Mouse (Mus musculus): ENCODE data around the gene Foxo3. TPM values are rescaled to one million over a fixed set of nuclear protein-coding genes. Genes with fewer than 3 reads are reported as not detected.

Foxo3 gene
- polyA plus RNA-seq, 1 experiment from 2014 or later: 9.3 TPM

DNA sequence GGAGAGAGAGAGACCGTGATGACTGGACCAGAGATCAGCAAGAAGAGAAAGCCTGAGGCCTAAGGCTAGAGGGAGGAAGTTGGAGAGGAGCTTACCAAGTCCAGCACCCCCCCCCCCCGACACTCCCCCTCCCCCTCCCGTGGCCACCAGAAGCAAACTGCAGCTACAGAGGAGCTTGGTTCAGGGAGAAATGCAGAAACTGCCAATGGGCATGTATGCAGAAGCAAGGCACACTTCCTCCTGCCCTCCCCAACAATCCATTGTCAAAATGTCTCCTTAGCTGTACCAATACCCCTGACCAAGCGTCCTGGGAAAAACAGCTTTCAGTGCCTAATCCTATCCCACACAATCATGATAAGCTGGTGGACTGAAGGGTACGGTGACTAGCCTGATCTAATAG lies 131.8 kb downstream of the Foxo3 start:
- Histone ChIP-seq H3K36me3 (ENCODE audit: control insufficient read depth, insufficient read depth) (no peaks in the 10 kb centered on the region), H3K4me1 (replicated peaks; ENCODE audit: control insufficient read depth, insufficient read depth, low read length) (no peaks in the 10 kb centered on the region), H3K9ac (ENCODE audit: low read depth, low read length) (no peak overlapping the region), H3K9me3 (ENCODE audit: control insufficient read depth) (no peaks in the 10 kb centered on the region), H3K4me3 (ENCODE audit: low read depth, low read length) (no peak overlapping the region), H3K4me2 (replicated peaks; ENCODE audit: low read depth) (no peak overlapping the region), H3K27ac (ENCODE audit: low read depth, low read length) (no peak overlapping the region), H3K27me3 (replicated peaks; ENCODE audit: control insufficient read depth, insufficient read depth, low read length) (no peaks in the 10 kb centered on the region)
- WGBS: 46% methylated on average over 5 of the region's 5 CpGs
- no peak for TF ChIP-seq CTCF (IDR thresholded peaks at IDR 0.05; ENCODE audit: low read depth)
- no peak for ATAC-seq

DNA sequence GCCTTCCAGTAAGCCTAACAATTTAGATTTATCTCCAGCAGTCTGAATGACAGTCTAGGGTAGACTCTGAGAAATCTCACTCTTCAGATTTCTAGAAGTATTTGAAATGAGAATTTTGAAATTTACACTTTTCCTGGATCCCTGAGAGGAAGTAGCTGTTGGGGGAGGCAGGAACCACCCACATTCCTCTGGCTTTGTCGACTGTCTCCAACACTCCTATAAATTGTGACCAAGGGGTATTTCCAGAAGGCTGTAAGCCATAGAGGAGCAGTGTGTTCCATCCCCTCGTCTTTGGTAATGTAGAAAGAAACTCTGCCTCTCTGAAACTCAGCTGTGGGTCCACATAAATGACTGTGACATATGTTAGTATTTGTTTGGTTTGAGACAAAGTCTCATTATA lies 132.4 kb downstream of the Foxo3 start:
- no peaks in the 10 kb centered on the region for H3K27me3 ChIP-seq (replicated peaks; ENCODE audit: control insufficient read depth, insufficient read depth, low read length)
- ATAC-seq: no peak
- no peak overlapping the region for H3K9ac ChIP-seq (ENCODE audit: low read depth, low read length)
- H3K9me3 ChIP-seq (ENCODE audit: control insufficient read depth): no peaks in the 10 kb centered on the region
- H3K4me3 ChIP-seq (ENCODE audit: low read depth, low read length): no peak overlapping the region
- no peak for TF ChIP-seq CTCF (IDR thresholded peaks at IDR 0.05; ENCODE audit: low read depth)
- no peak overlapping the region for H3K27ac ChIP-seq (ENCODE audit: low read depth, low read length)
- no peak overlapping the region for H3K4me2 ChIP-seq (replicated peaks; ENCODE audit: low read depth)
- 39% methylated on average over 2 of the region's 2 CpGs for WGBS
- H3K4me1 ChIP-seq (replicated peaks; ENCODE audit: control insufficient read depth, insufficient read depth, low read length): no peaks in the 10 kb centered on the region
- H3K36me3 ChIP-seq (ENCODE audit: control insufficient read depth, insufficient read depth): no peaks in the 10 kb centered on the region

DNA sequence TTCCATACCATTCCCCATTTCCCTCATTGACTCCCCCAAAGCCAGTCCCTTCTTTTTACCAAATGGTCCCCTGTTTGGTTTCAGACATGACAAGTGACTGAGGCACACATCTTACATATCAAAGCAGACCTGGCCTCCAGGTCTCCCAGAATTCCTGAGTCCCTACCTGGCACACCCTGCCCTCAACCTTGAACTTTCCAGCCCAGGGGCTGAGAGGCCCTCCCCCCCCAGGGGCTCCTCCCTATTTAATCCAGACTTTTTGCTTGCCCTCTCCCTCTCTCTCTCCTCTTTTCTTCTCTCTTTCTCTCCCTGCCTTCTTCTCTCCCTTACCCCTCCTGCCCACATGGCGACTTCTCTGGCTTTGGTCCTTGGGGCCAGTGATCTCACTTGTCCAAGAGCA lies 133.8 kb downstream of the Foxo3 start:
- no peak for ATAC-seq

DNA sequence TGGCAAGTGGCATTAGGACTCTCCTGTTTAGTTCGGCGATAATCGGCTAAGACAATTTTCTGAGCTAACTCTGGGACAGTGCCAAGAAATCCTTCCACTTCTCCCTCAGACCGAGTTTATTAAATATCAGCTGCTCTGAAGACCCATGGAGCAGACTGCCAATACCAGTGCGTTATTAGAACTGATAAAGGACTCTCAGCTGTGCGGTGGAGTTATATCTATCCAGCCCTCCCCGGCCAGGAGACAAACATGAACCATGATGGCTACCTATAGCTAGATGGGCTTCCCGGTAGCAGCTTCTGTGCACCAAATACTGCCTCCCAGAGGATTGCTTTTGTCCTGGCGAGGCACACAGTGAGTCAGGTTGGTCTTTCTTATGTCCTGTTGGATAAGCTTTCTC lies 134.5 kb downstream of the Foxo3 start:
- no peaks in the 10 kb centered on the region for H3K36me3 ChIP-seq (ENCODE audit: control insufficient read depth, insufficient read depth)
- no peak overlapping the region for H3K4me3 ChIP-seq (ENCODE audit: low read depth, low read length)
- H3K4me1 ChIP-seq (replicated peaks; ENCODE audit: control insufficient read depth, insufficient read depth, low read length): no peaks in the 10 kb centered on the region
- ATAC-seq: no peak
- no peak overlapping the region for H3K4me2 ChIP-seq (replicated peaks; ENCODE audit: low read depth)
- no peaks in the 10 kb centered on the region for H3K9me3 ChIP-seq (ENCODE audit: control insufficient read depth)
- 60% methylated on average over 9 of the region's 9 CpGs for WGBS
- 0 out of 2 replicates have a peak, but pooled peaks have one; percentile 14 for TF ChIP-seq CTCF (IDR thresholded peaks at IDR 0.05; ENCODE audit: low read depth)
- H3K27ac ChIP-seq (ENCODE audit: low read depth, low read length): no peak overlapping the region
- H3K27me3 ChIP-seq (replicated peaks; ENCODE audit: control insufficient read depth, insufficient read depth, low read length): no peaks in the 10 kb centered on the region
- H3K9ac ChIP-seq (ENCODE audit: low read depth, low read length): no peak overlapping the region

More for the DNA sequence above, 133.8 kb downstream of the Foxo3 start:
- Histone ChIP-seq H3K4me2 (replicated peaks; ENCODE audit: low read depth) (no peak overlapping the region), H3K9me3 (ENCODE audit: control insufficient read depth) (no peaks in the 10 kb centered on the region), H3K4me1 (replicated peaks; ENCODE audit: control insufficient read depth, insufficient read depth, low read length) (no peaks in the 10 kb centered on the region), H3K36me3 (ENCODE audit: control insufficient read depth, insufficient read depth) (no peaks in the 10 kb centered on the region), H3K27me3 (replicated peaks; ENCODE audit: control insufficient read depth, insufficient read depth, low read length) (no peaks in the 10 kb centered on the region), H3K27ac (ENCODE audit: low read depth, low read length) (no peak overlapping the region), H3K9ac (ENCODE audit: low read depth, low read length) (no peak overlapping the region), H3K4me3 (ENCODE audit: low read depth, low read length) (no peak overlapping the region)
- no peak for TF ChIP-seq CTCF (IDR thresholded peaks at IDR 0.05; ENCODE audit: low read depth)
- 84% methylated on average over 1 of the region's 1 CpGs for whole genome bisulfite sequencing

DNA sequence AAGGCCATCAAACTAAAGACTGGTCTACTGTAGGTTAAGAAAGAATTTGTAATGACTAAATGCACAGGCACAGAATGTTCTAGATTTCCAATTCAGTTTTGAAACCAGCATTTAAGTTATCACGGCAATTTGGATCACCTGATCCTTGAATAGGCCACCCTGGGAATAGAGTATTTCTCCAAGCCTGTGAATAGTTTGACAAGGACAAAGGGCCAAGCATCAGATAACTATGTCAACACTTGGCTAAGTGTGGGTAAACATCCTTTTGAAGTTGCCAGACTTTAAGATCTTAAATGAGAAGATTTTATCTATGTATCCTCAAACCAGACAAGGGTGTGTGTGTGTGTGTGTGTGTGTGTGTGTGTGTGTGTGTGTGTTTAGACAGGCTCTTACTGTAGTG lies 136.8 kb downstream of the Foxo3 start:
- Histone ChIP-seq H3K4me1 (replicated peaks; ENCODE audit: control insufficient read depth, insufficient read depth, low read length) (no peaks in the 10 kb centered on the region), H3K9ac (ENCODE audit: low read depth, low read length) (no peak overlapping the region), H3K27ac (ENCODE audit: low read depth, low read length) (no peak overlapping the region), H3K36me3 (ENCODE audit: control insufficient read depth, insufficient read depth) (no peaks in the 10 kb centered on the region), H3K27me3 (replicated peaks; ENCODE audit: control insufficient read depth, insufficient read depth, low read length) (no peaks in the 10 kb centered on the region), H3K4me2 (replicated peaks; ENCODE audit: low read depth) (no peak overlapping the region), H3K9me3 (ENCODE audit: control insufficient read depth) (no peaks in the 10 kb centered on the region), H3K4me3 (ENCODE audit: low read depth, low read length) (no peak overlapping the region)
- no peak for ATAC-seq
- 66% methylated on average over 1 of the region's 1 CpGs for WGBS
- TF ChIP-seq CTCF (IDR thresholded peaks at IDR 0.05; ENCODE audit: low read depth): no peak

DNA sequence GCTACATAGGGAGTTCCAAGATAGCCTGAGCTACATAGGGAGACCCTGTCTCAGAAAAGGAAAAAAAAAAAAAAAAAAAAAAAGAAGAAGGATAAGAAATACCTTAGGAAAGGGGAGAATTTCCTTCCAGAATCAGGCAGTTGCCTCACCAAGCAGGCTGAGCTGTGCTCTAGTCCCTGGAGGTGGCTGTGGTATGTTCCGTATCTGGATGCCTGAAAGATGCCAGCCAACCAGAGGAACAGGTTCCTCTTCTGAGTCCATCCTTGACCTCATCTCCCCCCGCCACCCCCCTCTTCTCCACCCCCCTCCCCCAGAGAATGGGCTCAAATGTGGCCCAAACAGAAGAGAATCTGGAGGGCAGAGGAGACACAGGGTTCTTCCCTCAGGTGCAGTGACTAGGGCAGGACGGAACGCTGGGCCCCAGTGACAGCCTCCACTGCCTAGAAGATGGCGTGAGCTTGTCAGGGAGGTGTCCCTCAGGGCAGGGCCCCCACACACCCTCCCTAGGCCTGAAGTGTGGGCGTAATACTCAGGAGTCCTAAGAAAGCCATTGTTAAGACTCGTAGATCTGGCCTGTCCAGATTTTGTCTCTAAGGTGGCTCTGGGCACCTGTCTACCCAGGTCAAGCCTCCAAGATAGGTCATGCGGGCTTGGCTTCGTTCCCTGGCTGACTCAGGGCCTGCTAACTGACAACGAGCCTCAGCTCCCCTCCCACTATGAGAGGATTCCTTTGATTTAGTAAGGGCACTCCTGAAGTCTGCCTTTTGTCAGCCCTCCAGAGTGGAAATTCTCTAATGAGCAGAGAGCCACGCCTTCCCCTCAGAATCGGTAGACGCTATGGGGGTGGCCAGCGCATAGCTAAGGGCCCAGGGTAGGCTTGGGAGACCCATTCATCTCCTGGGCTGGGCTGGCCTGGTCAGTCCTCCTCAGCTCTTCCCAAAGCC lies 141.5 kb downstream of the Foxo3 start:
- Histone ChIP-seq H3K36me3 (ENCODE audit: control insufficient read depth, insufficient read depth) (no peaks in the 10 kb centered on the region), H3K9me3 (ENCODE audit: control insufficient read depth) (no peaks in the 10 kb centered on the region), H3K4me3 (ENCODE audit: low read depth, low read length) (no peak overlapping the region), H3K27me3 (replicated peaks; ENCODE audit: control insufficient read depth, insufficient read depth, low read length) (no peaks in the 10 kb centered on the region), H3K27ac (ENCODE audit: low read depth, low read length) (no peak overlapping the region), H3K9ac (ENCODE audit: low read depth, low read length) (no peak overlapping the region), H3K4me1 (replicated peaks; ENCODE audit: control insufficient read depth, insufficient read depth, low read length) (no peaks in the 10 kb centered on the region), H3K4me2 (replicated peaks; ENCODE audit: low read depth) (no peak overlapping the region)
- 61% methylated on average over 14 of the region's 14 CpGs for WGBS
- ATAC-seq: no peak
- TF ChIP-seq CTCF (IDR thresholded peaks at IDR 0.05; ENCODE audit: low read depth): no peak

Other genes with a start within 250 kb of the Foxo3 start
- 9.0 and 9.4 TPM in 2 replicates for gene Afg1l, start 201.8 kb upstream of the Foxo3 start, polyA plus RNA-seq (2015; fragmentation: Nextera tagmentation; extraction: Ambion mirVana)
- gene Snx3, start 225.3 kb upstream of the Foxo3 start, polyA plus RNA-seq (2015; fragmentation: Nextera tagmentation; extraction: Ambion mirVana): 599 and 615 TPM in 2 replicates